Mouse (Mus musculus): ENCODE measurements around the gene Zbtb24.

GRCm38 (mm10) chr10:41504996-41505395 lies 54.8 kb downstream of the Zbtb24 start:
- TF ChIP-seq HCFC1 (IDR thresholded peaks at IDR 0.05; ENCODE audit: borderline replicate concordance, insufficient read depth, low read length) (no peak), ZNF384 (IDR thresholded peaks at IDR 0.05; ENCODE audit: low read depth, low read length) (no peak), MAFK (IDR thresholded peaks at IDR 0.05; ENCODE audit: insufficient read depth, low read depth, low read length) (no peak), CHD2 (IDR thresholded peaks at IDR 0.05; ENCODE audit: low read depth, low read length) (no peak)
